8 mouse cellular contexts compared by ENCODE assay signal in the genomic region with DNA sequence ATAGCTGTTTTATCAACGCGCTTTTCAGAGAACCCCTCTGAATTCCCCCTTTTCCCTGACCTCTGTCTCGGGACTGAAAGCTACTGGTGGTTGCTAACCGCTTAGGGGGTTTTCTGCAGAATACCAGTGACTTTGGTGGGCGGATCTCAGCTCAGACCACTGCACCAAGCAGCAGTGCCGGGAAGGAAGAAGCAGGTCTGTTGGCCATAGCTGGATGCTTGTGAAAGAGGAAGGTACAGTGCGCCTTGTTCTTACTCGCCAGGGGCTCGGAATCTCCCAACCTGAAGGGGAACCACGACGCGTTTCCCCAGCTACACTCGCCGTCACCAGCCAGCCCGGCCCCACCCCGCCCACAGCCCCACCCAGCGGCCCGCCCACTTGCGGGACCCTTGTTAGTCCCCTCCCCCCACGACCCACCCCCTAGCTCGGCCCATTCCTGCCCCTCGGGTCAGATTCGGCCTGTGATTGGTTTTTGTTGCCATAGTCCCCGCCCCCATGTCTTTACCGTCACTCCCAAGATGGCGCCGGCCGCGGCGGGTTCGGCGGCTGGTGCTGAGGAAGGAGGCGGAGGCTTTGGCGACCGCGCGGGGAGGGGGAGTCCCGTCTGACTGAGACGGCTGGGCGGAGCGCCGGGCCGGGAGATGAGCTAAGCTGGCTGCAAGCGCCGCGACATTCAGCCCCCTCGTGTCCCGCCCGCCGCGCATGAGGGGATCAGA. TPM values are rescaled to one million over a fixed set of nuclear protein-coding genes. Genes with fewer than 3 reads are reported as not detected.
DNase-seq lines count a peak whose midpoint lies in the region; ATAC-seq and TF ChIP-seq lines count a peak whose summit lies in the region.

Gene Dennd4a (plus strand): TSS at position 519 of the 716 bp plus-strand sequence.

- peak; percentile 99 for DNase-seq in 416B (ENCODE audit: low read depth)
- DNase-seq in heart, adult 8-10 months (ENCODE audit: low spot score), result peak; percentile 96
- DNase-seq in kidney, adult 9 months, result peak; percentile 98
- DNase-seq in limb, embryonic 14.5 days (ENCODE audit: low spot score), result peak; percentile 98
- DNase-seq in midbrain, postnatal 0 days (ENCODE audit: low spot score), result peak; percentile 99
- DNase-seq in spleen, postnatal 14 days (ENCODE audit: low spot score in 2 of 2), result peak; percentile 96 to 97

- ATAC-seq in embryonic facial prominence, embryonic 15.5 days (ENCODE audit: insufficient number of reproducible peaks, low FRiP score, low TSS enrichment, low read depth), result peak; percentile 98
- ATAC-seq in limb, embryonic 14.5 days (ENCODE audit: low FRiP score, low read depth), result peak; percentile 97
- peak; percentile 97 for ATAC-seq in midbrain, postnatal 0 days (ENCODE audit: low FRiP score)

- H3K36me3 ChIP-seq in embryonic facial prominence, embryonic 15.5 days, result no peaks in the 10 kb centered on the region
- H3K36me3 ChIP-seq in limb, embryonic 14.5 days (ENCODE audit: control insufficient read depth, insufficient read depth, low read length), result no peaks in the 10 kb centered on the region
- no peaks in the 10 kb centered on the region for H3K36me3 ChIP-seq in midbrain, postnatal 0 days (ENCODE audit: insufficient read depth, low read length)

- H3K4me2 ChIP-seq in embryonic facial prominence, embryonic 15.5 days (replicated peaks), result peak within 1 kb of the TSS; percentile 59
- peak within 1 kb of the TSS; percentile 73 for H3K4me2 ChIP-seq in limb, embryonic 14.5 days (replicated peaks; ENCODE audit: low read depth, low read length, severe bottlenecking)
- peak within 1 kb of the TSS; percentile 66 for H3K4me2 ChIP-seq in midbrain, postnatal 0 days (ENCODE audit: low read depth, low read length, poor library complexity, severe bottlenecking)

- TF ChIP-seq POLR2A in bone marrow, adult 2 months (IDR thresholded peaks at IDR 0.05; ENCODE audit: borderline replicate concordance, control insufficient read depth, low read depth, low read length), result peak; percentile 73
- peak; percentile 23; the same call in 1 of the 2 replicates for TF ChIP-seq POLR2A in limb, embryonic 14.5 days (IDR thresholded peaks at IDR 0.05; ENCODE audit: borderline replicate concordance, extremely low read depth, insufficient read depth, insufficient read length)

- peak within 1 kb of the TSS; percentile 91 for H3K4me3 ChIP-seq in bone marrow, adult 2 months (replicated peaks; ENCODE audit: control insufficient read depth, low read depth, low read length)
- peak within 1 kb of the TSS; percentile 82 for H3K4me3 ChIP-seq in embryonic facial prominence, embryonic 15.5 days (replicated peaks)
- peak within 1 kb of the TSS; percentile 82 for H3K4me3 ChIP-seq in limb, embryonic 14.5 days (replicated peaks; ENCODE audit: low read length)
- peak within 1 kb of the TSS; percentile 88 for H3K4me3 ChIP-seq in midbrain, postnatal 0 days (ENCODE audit: low read depth, low read length)

- TF ChIP-seq CTCF in bone marrow, adult 2 months (IDR thresholded peaks at IDR 0.05; ENCODE audit: control insufficient read depth, insufficient read depth, low read length), result no peak
- TF ChIP-seq CTCF in midbrain, postnatal 0 days (IDR thresholded peaks at IDR 0.05), result no peak

- peak within 1 kb of the TSS; percentile 44 for H3K9ac ChIP-seq in embryonic facial prominence, embryonic 15.5 days
- H3K9ac ChIP-seq in limb, embryonic 14.5 days (ENCODE audit: low read depth, low read length, severe bottlenecking), result peak within 1 kb of the TSS; percentile 71
- H3K9ac ChIP-seq in midbrain, postnatal 0 days (replicated peaks; ENCODE audit: low read length, poor library complexity, severe bottlenecking), result peak within 1 kb of the TSS; percentile 90

- no peaks in the 10 kb centered on the region for H3K27me3 ChIP-seq in embryonic facial prominence, embryonic 15.5 days
- H3K27me3 ChIP-seq in limb, embryonic 14.5 days (ENCODE audit: control insufficient read depth, insufficient read depth, low read length), result no peaks in the 10 kb centered on the region
- no peaks in the 10 kb centered on the region for H3K27me3 ChIP-seq in midbrain, postnatal 0 days (ENCODE audit: insufficient read depth, low read length)

- H3K9me3 ChIP-seq in embryonic facial prominence, embryonic 15.5 days (replicated peaks), result no peaks in the 10 kb centered on the region
- H3K9me3 ChIP-seq in limb, embryonic 14.5 days (ENCODE audit: control insufficient read depth, low read length), result no peaks in the 10 kb centered on the region
- no peaks in the 10 kb centered on the region for H3K9me3 ChIP-seq in midbrain, postnatal 0 days (ENCODE audit: low read length)

- H3K4me1 ChIP-seq in bone marrow, adult 2 months (ENCODE audit: control insufficient read depth, insufficient read depth, low read length), result no peaks in the 10 kb centered on the region; the same call in 1 of the 2 replicates
- H3K4me1 ChIP-seq in embryonic facial prominence, embryonic 15.5 days, result no peaks in the 10 kb centered on the region; the same call in 1 of the 2 replicates
- peaks cover 10% of the 10 kb centered on the region; the same call in 1 of the 2 replicates for H3K4me1 ChIP-seq in limb, embryonic 14.5 days (ENCODE audit: control insufficient read depth, insufficient read depth, low read length)
- peaks cover 5% of the 10 kb centered on the region; the same call in 1 of the 2 replicates for H3K4me1 ChIP-seq in midbrain, postnatal 0 days (ENCODE audit: insufficient read depth, low read length)

- under 1% methylated on average over 51 of the region's 51 CpGs for WGBS in bone marrow, adult 2 months
- under 1% methylated on average over 51 of the region's 51 CpGs for WGBS in embryonic facial prominence, embryonic 15.5 days
- under 1% methylated on average over 35 of the region's 51 CpGs for WGBS in limb, embryonic 14.5 days
- under 1% methylated on average over 39 of the region's 51 CpGs for WGBS in midbrain, postnatal 0 days

- H3K27ac ChIP-seq in bone marrow, adult 2 months (ENCODE audit: control insufficient read depth, insufficient read depth, low read depth, low read length, poor library complexity), result peak within 1 kb of the TSS; percentile 96
- peak within 1 kb of the TSS; percentile 90 for H3K27ac ChIP-seq in embryonic facial prominence, embryonic 15.5 days (replicated peaks)
- peak within 1 kb of the TSS; percentile 85 for H3K27ac ChIP-seq in limb, embryonic 14.5 days (replicated peaks; ENCODE audit: low read depth, low read length)
- H3K27ac ChIP-seq in midbrain, postnatal 0 days (ENCODE audit: low read depth, low read length), result peak within 1 kb of the TSS; percentile 89

RNA-seq across cellular contexts. Expression of gene Dennd4a, which starts in this region (rescaled TPM):
- 77.2 and 86.3 TPM in 2 replicates for polyA plus RNA-seq in bone marrow, adult 2 months (2011; ENCODE audit: insufficient read depth, insufficient read length, low replicate concordance, missing spikeins)
- 7.2 and 8.5 TPM in 2 replicates for polyA plus RNA-seq in embryonic facial prominence, embryonic 15.5 days (2015; fragmentation: Nextera tagmentation; extraction: Ambion mirVana)
- total RNA-seq in heart, adult 8-10 months (2022), result 1 to 10 TPM; 5.7 to 8.5 (median 6.3) TPM
- polyA plus RNA-seq in limb, embryonic 14.5 days (2012; rRNA removed), result 9.7 and 10.4 TPM in 2 replicates
- 8.2 and 8.7 TPM in 2 replicates for polyA plus RNA-seq in limb, embryonic 14.5 days (2014; fragmentation: Nextera tagmentation; extraction: Ambion mirVana)
- total RNA-seq in midbrain, postnatal 0 days (2014; rRNA removed), result 15.2 and 20.7 TPM in 2 replicates
- 5.3 and 7.1 TPM in 2 replicates for polyA plus RNA-seq in midbrain, postnatal 0 days (2015; fragmentation: Nextera tagmentation; extraction: Ambion mirVana)

Comparison
In these comparisons a context has a peak if more than half of its experiments do, and no peak if none do; other contexts are left out.
1. Peak in every context shown above with its lines: DNase-seq, ATAC-seq, H3K4me3 ChIP-seq and H3K27ac ChIP-seq.